14 mouse cellular contexts compared by ENCODE assay signal in genomic region chr16:96514466-96514865, GRCm38 (mm10). TPM values are rescaled to one million over a fixed set of nuclear protein-coding genes. Genes with fewer than 3 reads are reported as not detected.
"Had no signal": no experiment of that assay in that cellular context is flagged by ENCODE, and none has a peak within 500 bp of the region (broad histone marks: within the 10 kb centered on the region; RNA-seq: fewer than 3 reads in every experiment).

No protein-coding gene starts in this region.

- DNase-seq: kidney, postnatal 10 days; kidney, postnatal 4 days; lung, adult 2 months; lung, postnatal 36 days had no signal

- H3K4me1 ChIP-seq: liver, embryonic 15.5 days; neural tube, embryonic 12.5 days had no signal

- H3K27me3 ChIP-seq: liver, embryonic 15.5 days; midbrain, embryonic 15.5 days; neural tube, embryonic 12.5 days had no signal

- H3K4me3 ChIP-seq: layer of hippocampus, adult 2 months; limb, embryonic 10.5 days; liver, embryonic 15.5 days; midbrain, embryonic 15.5 days; neural tube, embryonic 12.5 days had no signal

- H3K27ac ChIP-seq: layer of hippocampus, adult 2 months; limb, embryonic 10.5 days; liver, embryonic 15.5 days; midbrain, embryonic 15.5 days; neural tube, embryonic 12.5 days; stomach, postnatal 0 days had no signal

- H3K9me3 ChIP-seq: limb, embryonic 10.5 days; liver, embryonic 15.5 days; midbrain, embryonic 15.5 days; neural tube, embryonic 12.5 days had no signal

- H3K4me2 ChIP-seq: liver, embryonic 11.5 days; liver, embryonic 15.5 days; midbrain, embryonic 15.5 days; neural tube, embryonic 12.5 days had no signal

- H3K36me3 ChIP-seq: limb, embryonic 10.5 days; liver, embryonic 15.5 days; midbrain, embryonic 15.5 days; neural tube, embryonic 12.5 days had no signal

- H3K9ac ChIP-seq: liver, embryonic 15.5 days; midbrain, embryonic 15.5 days; neural tube, embryonic 12.5 days had no signal

- ATAC-seq: lung, postnatal 0 days; midbrain, embryonic 15.5 days had no signal

RNA-seq across cellular contexts. Expression of gene Pcp4, which starts 47.1 kb away (rescaled TPM):
- total RNA-seq: megakaryocyte progenitor cell, adult 5-6 weeks; monocyte, adult 5-6 weeks had no signal
